ENCODE assay signal across 9 mouse cellular contexts in genomic region chr12:112713984-112714383, GRCm38 (mm10). TPM values are rescaled to one million over a fixed set of nuclear protein-coding genes. Genes with fewer than 3 reads are reported as not detected.
DNase-seq lines count a peak whose midpoint lies in the region; ATAC-seq lines count a peak whose summit lies in the region.
"Had no signal": no experiment of that assay in that cellular context is flagged by ENCODE, and none has a peak within 500 bp of the region (broad histone marks: within the 10 kb centered on the region; RNA-seq: fewer than 3 reads in every experiment).

No protein-coding gene starts in this region.

- ATAC-seq in forebrain, embryonic 14.5 days, result 0 out of 2 replicates have a peak, but pooled peaks have one; percentile 20
- no peak for ATAC-seq in forebrain, embryonic 12.5 days (ENCODE audit: low FRiP score)

- peak; percentile 85 for DNase-seq in forebrain, embryonic 14.5 days (ENCODE audit: low spot score)
- peak; percentile 19 to 51 for DNase-seq in layer of hippocampus, postnatal 14 days (ENCODE audit: low spot score in 2 of 2)
- DNase-seq in layer of hippocampus, postnatal 10 days (ENCODE audit: low spot score in 2 of 2), result no peak
- DNase-seq in adipocyte (ENCODE audit: low spot score), result peak; percentile 94
- DNase-seq in lung, postnatal 10 days, result peak; percentile 75
- no peak for DNase-seq in urinary bladder, postnatal 25 days (ENCODE audit: low spot score)
- DNase-seq in natural killer cell, adult 2 months (ENCODE audit: low spot score in 2 of 2), result no peak

- H3K9me3 ChIP-seq in forebrain, embryonic 14.5 days (replicated peaks; ENCODE audit: control insufficient read depth, low read length), result no peaks in the 10 kb centered on the region
- H3K9me3 ChIP-seq in forebrain, embryonic 12.5 days, result no peaks in the 10 kb centered on the region
- H3K9me3 ChIP-seq: heart, embryonic 15.5 days had no signal

- H3K27me3 ChIP-seq in forebrain, embryonic 14.5 days (replicated peaks; ENCODE audit: control insufficient read depth, insufficient read depth, low read length), result 0 out of 2 replicates have a peak, but pooled peaks cover 2% of the 10 kb centered on the region
- peaks cover 7% of the 10 kb centered on the region for H3K27me3 ChIP-seq in forebrain, embryonic 12.5 days

- no peak overlapping the region for H3K9ac ChIP-seq in forebrain, embryonic 14.5 days (ENCODE audit: low read length)
- no peak overlapping the region for H3K9ac ChIP-seq in forebrain, embryonic 12.5 days
- H3K9ac ChIP-seq: heart, embryonic 15.5 days had no signal

- H3K4me3 ChIP-seq in forebrain, embryonic 14.5 days (ENCODE audit: low read depth, low read length), result no peak overlapping the region
- no peak overlapping the region for H3K4me3 ChIP-seq in forebrain, embryonic 12.5 days (replicated peaks)
- H3K4me3 ChIP-seq: heart, embryonic 15.5 days had no signal

- H3K27ac ChIP-seq in forebrain, embryonic 14.5 days (ENCODE audit: low read depth, low read length), result no peak overlapping the region
- no peak overlapping the region for H3K27ac ChIP-seq in forebrain, embryonic 12.5 days
- H3K27ac ChIP-seq: heart, embryonic 15.5 days had no signal

- no peak overlapping the region for H3K4me2 ChIP-seq in forebrain, embryonic 14.5 days (ENCODE audit: low read length)
- H3K4me2 ChIP-seq in forebrain, embryonic 12.5 days, result no peak overlapping the region
- H3K4me2 ChIP-seq: heart, embryonic 15.5 days had no signal

- WGBS in forebrain, embryonic 14.5 days, result 56% methylated on average over 3 of the region's 3 CpGs
- 64% methylated on average over 3 of the region's 3 CpGs for WGBS in forebrain, embryonic 12.5 days

- H3K4me1 ChIP-seq in forebrain, embryonic 14.5 days (ENCODE audit: control insufficient read depth, insufficient read depth, low read length), result no peaks in the 10 kb centered on the region
- no peaks in the 10 kb centered on the region for H3K4me1 ChIP-seq in forebrain, embryonic 12.5 days

- H3K36me3 ChIP-seq in forebrain, embryonic 14.5 days (ENCODE audit: control insufficient read depth, insufficient read depth, low read length), result no peaks in the 10 kb centered on the region
- H3K36me3 ChIP-seq in forebrain, embryonic 12.5 days (replicated peaks), result no peaks in the 10 kb centered on the region
- H3K36me3 ChIP-seq: heart, embryonic 15.5 days had no signal

RNA-seq across cellular contexts. Expression of gene Cep170b, which starts 6.3 kb away (rescaled TPM):
- polyA plus RNA-seq in forebrain, embryonic 14.5 days (2014; fragmentation: Nextera tagmentation; extraction: Ambion mirVana), result 10.3 and 15.7 TPM in 2 replicates
- 14.4 and 16.3 TPM in 2 replicates for polyA plus RNA-seq in forebrain, embryonic 12.5 days (2016; fragmentation: Nextera tagmentation; extraction: Ambion mirVana)
- 100 to 1,000 TPM; 178 to 193 TPM for total RNA-seq in layer of hippocampus, postnatal 14 days (2021)
- 100 to 1,000 TPM; 180 to 199 TPM for total RNA-seq in layer of hippocampus, postnatal 10 days (2021)

RNA-seq across cellular contexts. Expression of gene Zbtb42, which starts 35.4 kb away (rescaled TPM):
- 1.0 and 1.8 TPM in 2 replicates for polyA plus RNA-seq in forebrain, embryonic 14.5 days (2014; fragmentation: Nextera tagmentation; extraction: Ambion mirVana)
- 4.6 and 5.1 TPM in 2 replicates for polyA plus RNA-seq in forebrain, embryonic 12.5 days (2016; fragmentation: Nextera tagmentation; extraction: Ambion mirVana)
- under 1 TPM; 0.43 to 0.55 TPM for total RNA-seq in layer of hippocampus, postnatal 14 days (2021)
- under 1 TPM; 0.33 to 0.80 TPM for total RNA-seq in layer of hippocampus, postnatal 10 days (2021)

RNA-seq across cellular contexts. Expression of gene Akt1, which starts 39.3 kb away (rescaled TPM):
- 61.7 and 65.4 TPM in 2 replicates for polyA plus RNA-seq in forebrain, embryonic 14.5 days (2014; fragmentation: Nextera tagmentation; extraction: Ambion mirVana)
- 47.0 and 71.6 TPM in 2 replicates for polyA plus RNA-seq in forebrain, embryonic 12.5 days (2016; fragmentation: Nextera tagmentation; extraction: Ambion mirVana)
- total RNA-seq in layer of hippocampus, postnatal 14 days (2021), result 100 to 1,000 TPM; 153 to 158 TPM
- total RNA-seq in layer of hippocampus, postnatal 10 days (2021), result 100 to 1,000 TPM; 182 to 185 TPM

RNA-seq across cellular contexts. Expression of gene Pld4, which starts 46.5 kb away (rescaled TPM):
- 5.9 and 7.0 TPM in 2 replicates for polyA plus RNA-seq in forebrain, embryonic 14.5 days (2014; fragmentation: Nextera tagmentation; extraction: Ambion mirVana)
- 3.6 and 3.9 TPM in 2 replicates for polyA plus RNA-seq in forebrain, embryonic 12.5 days (2016; fragmentation: Nextera tagmentation; extraction: Ambion mirVana)
- total RNA-seq in layer of hippocampus, postnatal 14 days (2021), result 10 to 100 TPM; 10.6 to 13.1 TPM
- 10 to 100 TPM in 1 of 2 experiments, 1 to 10 TPM in 1; 9.2 to 11.7 TPM for total RNA-seq in layer of hippocampus, postnatal 10 days (2021)

Comparison
In these comparisons a context has a peak if more than half of its experiments do, and no peak if none do; other contexts are left out.
1. DNase-seq: peak in forebrain, embryonic 14.5 days (single experiment), layer of hippocampus, postnatal 14 days (2 of 2), adipocyte (single experiment) and lung, postnatal 10 days (single experiment); none in layer of hippocampus, postnatal 10 days (0 of 2), urinary bladder, postnatal 25 days (single experiment) and natural killer cell, adult 2 months (0 of 2).